Mouse (Mus musculus) megakaryocyte, embryonic 14.5 days (primary cell): ENCODE data around the gene Gm49661.

Source experiments
- FLI1 ChIP-seq: IDR thresholded peaks from 2 replicates; pipeline ENCODE4 v1.6.1; 2012; ENCODE audit warnings: low read length, inconsistent platforms, mixed read lengths
- GATA1 ChIP-seq: IDR thresholded peaks from 3 replicates; pipeline ENCODE4 v1.6.1; 2012; ENCODE audit warnings: mixed read lengths, low read length, inconsistent platforms, borderline replicate concordance

GRCm38 (mm10) chr8:84944478-84945160 is 24.6 kb downstream of the Gm49661 start:
- no peak for TF ChIP-seq GATA1
- TF ChIP-seq FLI1 = no peak
